Mouse (Mus musculus) cerebellum, adult 8-10 months (tissue): ENCODE measurements around the gene Gm10197.

ENCODE experiments used
- DNase-seq: peaks from one replicate; pipeline ENCODE4 v3.0.0; 2022

Gm10197 gene

DNA sequence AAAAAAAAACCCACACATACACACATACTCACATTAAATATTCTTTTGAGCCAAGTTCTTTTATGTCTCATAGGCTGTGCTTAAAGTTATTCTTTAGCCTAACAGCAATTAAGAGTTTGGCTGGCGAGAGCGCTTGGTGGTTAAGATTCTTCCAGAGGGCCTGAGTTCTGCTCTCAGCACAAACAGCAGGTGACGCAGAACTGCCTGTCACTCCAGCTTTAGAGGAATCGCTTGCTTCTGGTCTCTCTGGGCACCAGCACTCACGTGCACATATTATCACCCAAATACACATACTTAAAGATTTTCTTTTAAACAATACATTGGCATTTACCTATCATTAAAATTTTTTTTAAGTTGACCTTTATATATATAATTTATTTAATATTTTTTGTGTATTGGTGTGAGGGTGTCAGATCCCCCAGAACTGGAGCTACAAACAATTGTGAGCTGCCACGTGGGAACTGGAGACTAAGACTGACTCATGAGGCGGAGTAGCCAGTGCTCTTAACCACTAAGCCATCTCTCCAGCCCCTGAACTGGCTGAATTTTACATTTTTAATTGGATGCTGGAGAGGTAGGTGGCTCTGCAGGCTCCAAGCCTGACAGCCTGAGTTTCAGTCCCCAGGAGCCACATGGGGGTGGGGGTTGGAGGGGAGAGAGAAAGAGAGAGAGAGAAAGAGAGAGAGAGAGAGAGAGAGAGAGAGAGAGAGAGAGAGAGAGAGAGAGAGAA is 17.1 kb downstream of the Gm10197 start:
- no peak for DNase-seq

DNA sequence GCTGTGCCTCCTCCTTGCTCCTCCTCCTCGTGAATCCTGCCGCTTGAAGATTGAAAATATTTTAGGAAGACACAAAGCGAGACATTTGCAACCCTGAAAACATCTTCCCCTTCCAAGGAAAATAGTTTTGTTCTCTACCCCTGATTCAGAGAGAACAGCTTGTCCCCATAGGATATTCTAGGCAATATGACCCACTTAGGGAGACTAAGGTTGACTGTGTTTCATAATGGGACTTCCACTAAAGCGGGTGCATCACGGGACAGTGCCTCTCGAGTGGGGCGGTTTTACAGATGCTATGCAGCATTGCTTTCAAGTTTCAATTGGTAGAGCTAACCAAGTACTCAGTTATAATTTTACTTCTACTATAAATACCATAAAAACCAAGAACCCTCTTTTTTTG is 17.7 kb downstream of the Gm10197 start:
- no peak for DNase-seq

DNA sequence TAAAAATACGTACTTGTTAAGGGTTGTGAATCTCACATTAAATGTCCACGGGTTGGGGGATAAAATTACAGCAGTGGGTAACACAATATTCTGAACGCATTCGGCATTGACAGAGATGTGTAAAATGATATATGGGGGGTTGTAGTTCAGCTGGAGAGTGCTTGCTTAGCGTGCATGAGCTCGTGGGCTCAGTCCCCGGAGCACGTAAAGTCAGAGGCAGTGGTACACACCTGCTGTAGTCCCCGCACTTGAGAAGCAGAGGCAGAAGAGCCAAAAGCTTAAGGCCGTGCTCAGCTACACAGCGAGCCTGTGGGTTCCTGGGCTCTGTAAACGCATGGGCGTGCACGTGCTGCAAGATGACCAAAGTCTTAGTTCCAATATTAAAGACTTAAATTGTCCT is 25.8 kb downstream of the Gm10197 start:
- no peak for DNase-seq

DNA sequence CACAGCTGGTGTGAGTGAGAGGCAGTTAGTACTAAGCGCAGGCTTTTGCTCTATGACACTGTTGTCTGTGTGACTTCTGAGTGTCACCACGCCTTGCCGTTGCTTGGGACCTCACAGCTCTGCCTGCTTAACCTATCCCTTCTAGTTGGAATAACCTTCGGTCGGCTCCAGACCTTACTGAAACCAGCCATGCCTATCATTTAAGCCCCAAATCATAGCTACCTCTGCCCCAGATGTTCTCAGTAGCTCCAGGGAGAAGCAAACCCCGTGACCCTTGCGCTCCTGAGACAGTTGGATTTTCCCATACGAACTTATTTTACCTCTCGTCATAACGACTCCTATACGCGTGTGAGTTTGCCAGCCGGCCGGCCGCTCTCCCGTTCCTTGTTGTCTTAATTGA is 27.5 kb downstream of the Gm10197 start:
- no peak for DNase-seq

DNA sequence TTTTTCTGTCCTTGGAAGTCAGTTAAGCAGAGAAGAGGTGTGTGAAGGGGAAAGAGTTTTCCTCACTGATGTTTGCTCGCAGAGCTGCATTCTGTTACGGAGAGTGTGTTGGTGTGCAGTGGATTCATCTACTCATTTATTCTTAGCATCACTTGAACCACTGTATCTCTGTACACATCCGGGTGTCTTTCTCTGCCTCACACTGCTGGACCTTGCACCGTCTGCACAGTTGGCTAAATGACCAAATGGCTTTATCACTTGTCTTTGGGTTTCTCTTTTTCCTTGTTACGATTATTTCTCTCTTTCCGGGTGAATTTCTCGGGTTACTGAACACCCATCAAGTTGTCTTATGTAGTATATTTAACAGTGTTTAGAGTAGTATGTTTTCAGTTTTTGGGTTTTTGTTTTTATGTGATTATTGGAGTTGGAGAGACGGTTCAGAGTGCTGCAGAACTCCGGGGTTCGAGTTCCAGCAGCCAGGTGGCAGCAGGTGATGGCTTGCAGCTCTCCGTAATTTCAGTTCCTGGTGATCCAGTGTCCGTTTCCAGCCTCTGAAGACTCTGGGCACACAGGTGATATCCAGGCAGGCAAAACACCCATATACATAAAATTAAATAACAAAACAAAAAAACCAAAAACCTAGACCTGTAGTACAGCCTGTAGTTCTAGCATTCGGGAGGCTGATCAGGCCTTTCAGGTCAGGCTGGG is 28.2 kb downstream of the Gm10197 start:
- DNase-seq = no peak

DNA sequence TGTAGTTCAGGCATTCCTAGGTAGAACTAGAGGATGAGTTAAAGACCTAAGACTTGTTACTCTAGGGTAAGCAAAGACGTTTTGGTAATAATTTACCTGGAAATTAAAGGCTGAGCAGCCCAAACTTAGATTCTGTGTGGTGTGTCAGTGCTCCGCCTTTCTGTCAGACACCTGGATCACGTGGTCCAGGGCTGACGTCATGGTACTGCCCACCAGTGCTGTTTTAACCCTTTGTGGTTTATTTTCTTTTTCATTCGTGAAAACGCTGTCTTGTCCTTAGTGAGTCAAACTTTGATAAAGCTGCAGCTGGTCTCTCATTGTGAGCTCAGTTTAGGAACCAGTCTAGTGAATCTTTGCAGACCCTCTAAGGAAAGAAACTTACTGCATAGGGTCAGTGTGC is 31.1 kb downstream of the Gm10197 start:
- no peak for DNase-seq

DNA sequence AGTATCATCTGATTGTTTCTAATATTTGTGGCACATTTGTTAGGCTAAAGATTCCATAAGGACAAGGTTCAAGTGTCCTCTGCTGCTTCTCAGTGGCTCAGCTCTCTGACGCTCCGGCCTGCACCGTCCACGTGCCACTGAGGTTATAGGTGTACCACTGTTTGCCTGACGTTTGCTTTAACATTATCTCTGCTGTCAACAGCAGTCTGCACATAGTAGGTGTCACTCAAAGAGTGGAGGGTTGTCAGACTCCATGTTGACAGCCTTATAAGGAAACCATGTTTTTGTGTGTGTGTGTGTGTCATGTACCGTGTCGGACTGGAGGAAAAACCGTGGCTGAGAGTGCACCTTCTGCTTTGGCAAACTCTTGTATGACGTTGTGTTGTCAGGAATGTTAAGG is 36.3 kb downstream of the Gm10197 start:
- no peak for DNase-seq

DNA sequence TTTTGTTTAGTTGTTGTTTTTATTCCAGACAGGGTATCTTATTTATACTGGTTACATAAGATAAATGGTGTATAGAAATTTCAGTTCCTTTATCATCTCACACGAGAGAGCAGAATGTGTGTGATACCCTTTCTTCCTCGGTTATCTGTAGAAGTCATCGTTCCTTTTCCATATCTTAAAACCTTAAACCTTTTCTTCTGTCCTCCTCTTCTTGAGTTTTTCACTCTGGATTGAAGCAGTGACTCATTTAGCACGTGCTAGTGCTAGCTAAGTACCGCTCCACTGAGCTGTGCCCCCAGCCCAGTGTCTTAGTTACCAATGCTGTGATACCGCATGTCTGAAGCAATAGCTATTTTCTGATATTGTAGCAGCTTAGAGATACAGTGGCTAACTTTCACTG is 37.8 kb downstream of the Gm10197 start:
- DNase-seq = no peak

DNA sequence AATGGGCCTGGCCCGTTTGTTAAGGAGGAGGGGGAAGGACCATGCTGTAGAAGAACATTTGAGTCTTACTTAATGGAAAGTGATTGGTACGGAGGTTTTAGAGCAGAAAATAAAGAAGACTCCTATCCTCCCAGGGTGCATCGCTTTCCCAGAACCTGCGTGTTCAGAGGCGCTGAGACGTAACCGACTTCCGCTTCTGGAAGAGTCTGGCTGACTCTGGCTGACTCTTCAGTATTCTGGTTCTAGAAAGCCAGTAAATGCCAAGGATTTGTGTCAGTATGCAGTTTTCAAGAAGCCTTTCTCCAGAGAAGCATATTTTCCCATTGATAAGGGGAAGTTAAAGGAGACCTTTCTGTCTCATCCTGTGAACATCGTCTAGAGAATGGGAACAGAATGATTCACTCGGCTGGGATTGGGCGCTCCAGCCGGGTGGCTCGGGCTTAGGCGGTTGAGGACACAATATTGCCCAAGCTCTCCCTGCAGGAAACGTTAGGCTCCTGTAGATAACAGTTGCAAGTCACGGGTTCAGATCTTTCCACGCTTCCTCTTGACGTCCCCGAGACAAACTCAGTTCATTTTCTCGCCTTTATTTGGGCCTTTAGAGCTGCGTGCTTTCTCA is 39.6 kb downstream of the Gm10197 start:
- DNase-seq = no peak

DNA sequence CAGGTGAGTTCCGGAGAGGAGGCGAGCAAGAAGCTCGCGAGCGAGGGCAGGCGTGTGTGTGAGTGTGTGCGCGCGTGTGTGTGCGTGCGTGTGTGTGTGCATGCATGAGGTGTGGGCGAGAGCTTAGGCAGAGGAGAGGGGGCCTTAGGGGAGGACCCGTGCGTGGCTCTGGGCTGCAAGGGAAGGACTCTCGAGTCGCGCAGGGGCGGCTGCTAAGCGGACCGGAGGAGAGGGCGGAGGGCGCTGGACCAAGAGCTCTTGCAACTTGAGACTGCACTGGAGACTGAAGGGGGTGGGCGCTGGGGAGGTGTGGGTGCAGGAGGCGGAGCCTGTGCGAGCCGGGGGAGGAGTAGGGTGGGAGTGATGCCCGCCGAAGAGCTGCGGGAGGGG is 41.6 kb downstream of the Gm10197 start:
- peak; percentile 71 for DNase-seq

DNA sequence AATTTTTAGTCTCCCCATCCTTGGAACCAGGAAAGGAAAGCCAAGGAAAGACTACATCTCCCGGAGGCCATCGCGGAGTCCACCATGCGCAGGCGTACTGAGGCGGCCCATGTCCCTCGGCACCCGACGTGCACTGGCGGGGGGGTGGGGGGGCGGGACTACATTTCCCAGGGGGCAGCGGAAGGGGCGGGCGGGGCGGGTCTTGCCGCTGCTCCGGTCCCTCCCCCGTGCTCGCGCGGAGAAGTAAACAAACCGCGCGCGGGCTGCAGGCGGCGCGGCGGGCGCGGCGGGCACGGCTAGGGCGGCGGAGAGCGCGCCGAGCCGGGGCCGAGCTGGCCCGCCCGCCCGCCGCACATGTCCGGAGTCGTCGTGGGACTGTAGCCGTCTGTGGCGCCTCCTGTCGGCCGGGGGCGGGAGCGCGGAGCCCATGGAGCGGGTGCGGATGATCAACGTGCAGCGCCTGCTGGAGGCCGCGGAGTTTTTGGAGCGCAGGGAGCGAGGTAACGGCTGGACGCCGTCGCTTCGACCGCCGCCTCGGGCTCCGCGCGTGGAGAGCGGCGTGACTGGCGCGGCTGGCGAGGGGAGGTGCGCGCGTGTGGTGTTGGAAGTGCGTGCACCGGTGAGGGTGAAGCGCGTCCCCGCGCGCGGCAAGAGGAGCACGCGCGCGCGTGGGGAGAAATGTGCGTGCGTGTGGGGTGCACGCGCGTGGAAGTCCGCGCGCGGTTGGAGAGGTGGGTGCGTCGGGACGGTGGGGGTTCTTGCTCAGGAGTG is 42.2 kb downstream of the Gm10197 start:
- DNase-seq = peak; percentile 92

DNA sequence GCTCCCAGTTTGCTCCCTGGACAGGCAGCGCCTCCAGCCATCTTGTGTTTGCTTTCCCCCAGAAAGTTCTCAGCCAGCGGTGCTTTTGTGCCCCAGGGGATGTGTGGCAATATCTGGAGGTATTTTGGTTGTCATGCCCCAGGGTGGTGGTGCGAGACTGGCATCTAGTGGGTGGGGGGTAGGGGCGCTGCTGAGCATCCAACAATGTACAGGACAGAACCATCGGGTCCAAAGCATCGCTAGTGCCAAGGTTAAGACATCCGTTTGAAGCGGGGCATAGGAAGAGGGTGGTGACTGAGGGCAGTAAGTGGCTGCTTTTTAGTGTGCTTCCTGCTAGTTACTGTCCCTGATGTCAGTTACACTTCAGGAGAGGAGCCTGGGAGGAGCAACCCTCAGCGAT is 43.5 kb downstream of the Gm10197 start:
- no peak for DNase-seq

DNA sequence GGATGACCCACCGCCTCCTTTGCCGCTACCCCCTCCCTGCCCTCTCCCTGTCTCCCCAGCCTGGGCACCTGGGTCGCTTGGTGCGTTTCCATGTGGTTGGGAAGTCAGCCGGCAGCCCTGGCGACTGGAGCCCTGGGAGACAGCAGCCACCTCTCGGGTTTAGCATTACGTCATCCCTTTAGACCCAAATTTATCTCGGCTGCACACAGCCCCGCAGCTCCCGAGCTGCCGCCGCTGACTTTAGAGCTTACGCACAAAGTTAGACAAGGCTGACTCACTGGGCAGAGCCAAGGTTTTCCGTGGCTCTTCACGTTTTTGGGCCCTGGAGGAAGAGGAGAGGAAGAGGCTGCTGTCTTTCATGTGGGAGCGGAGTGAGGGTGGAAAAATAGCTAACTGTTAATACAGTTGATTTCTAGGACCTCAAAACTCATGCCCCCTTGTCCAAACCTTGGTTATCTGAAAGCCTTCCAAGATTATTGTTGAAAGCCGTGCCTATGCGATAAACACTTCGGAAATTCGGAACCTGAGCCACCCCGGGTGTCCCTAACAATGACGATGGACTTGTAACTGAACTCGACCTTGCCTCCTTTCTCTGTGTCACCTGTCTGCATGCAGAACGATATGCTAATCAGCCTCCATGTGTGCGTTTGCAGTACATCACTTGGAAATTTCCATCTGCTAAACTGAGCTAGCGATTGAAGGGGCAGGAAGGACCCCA is 45.8 kb downstream of the Gm10197 start:
- DNase-seq = peak; percentile 82

DNA sequence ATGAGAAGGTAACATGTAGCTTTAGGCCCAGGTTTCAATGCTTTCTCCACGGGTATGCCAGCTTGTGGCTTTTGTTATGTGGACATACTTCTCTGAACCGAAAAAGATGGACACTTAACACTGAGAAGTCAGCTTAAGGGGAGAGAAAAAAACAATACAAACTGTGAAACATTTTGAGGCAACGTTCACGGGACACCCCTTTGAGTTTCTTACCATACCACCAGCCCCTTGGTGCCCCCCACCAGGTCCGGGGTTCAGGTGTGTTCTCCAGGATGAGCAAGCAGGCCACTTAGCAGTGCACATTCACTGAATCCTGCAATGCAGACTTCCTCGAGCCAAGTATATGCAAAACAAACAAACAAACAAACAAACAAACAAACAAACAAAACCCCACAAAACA is 46.7 kb downstream of the Gm10197 start:
- DNase-seq = peak; percentile 48

DNA sequence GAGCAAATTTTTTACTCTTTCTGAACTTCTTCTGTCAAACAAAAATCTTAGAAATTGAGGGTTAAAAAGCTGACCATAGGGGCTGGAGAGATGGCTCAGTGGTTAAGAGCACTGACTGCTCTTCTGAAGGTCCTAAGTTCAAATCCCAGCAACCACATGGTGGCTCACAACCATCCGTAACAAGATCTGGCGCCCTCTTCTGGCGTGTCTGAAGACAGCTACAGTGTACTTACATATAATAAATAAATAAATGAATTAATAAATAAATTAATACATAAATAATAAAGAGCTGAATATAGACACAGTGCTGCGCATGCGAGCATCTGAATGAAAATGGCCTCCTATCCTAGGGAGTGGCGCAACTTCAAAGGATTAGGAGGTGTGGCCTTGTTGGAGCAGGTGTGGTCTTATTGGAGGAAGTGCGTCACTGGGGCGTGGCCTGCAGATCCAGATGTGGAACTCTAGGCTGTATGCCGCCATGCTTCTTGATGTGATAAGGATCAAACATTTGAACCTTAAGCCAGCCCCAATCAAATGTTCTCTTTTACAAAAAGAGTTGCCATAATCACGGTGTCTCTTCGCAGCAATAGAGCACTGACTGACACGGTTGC is 49.0 kb downstream of the Gm10197 start:
- DNase-seq = no peak
